Mouse (Mus musculus) heart, adult 2 months (tissue): ENCODE measurements at regions not wholly inside any gene's neighbourhood (a gene's known extent, or its start where the extent isn't known, plus 50 kb on each side); places are given as distances from the start of the nearest gene placed in this dataset.

Source experiments
- DNase-seq, 2 experiments: peaks; one replicate each; pipeline ENCODE4 v3.0.0; 2021
- H3K27ac ChIP-seq: fragments of 200-600 bp; 2 replicates; pipeline ENCODE4 v1.8.1; 2022
- H3K27me3 ChIP-seq: fragments of 200-500 bp; 2 replicates; pipeline ENCODE4 v1.6.1; 2012; ENCODE audit warnings: mild to moderate bottlenecking, low read length, inconsistent platforms, mixed read lengths; ENCODE audit not compliant: control insufficient read depth, insufficient read depth
- H3K36me3 ChIP-seq: fragments of 200-500 bp; 2 replicates; pipeline ENCODE4 v1.6.1; 2012; ENCODE audit warnings: low read length, inconsistent platforms; ENCODE audit not compliant: control insufficient read depth, insufficient read depth
- H3K4me1 ChIP-seq: fragments of 200-500 bp; 2 replicates; pipeline ENCODE4 v1.6.1; 2011; ENCODE audit warnings: low read length; ENCODE audit not compliant: control insufficient read depth, insufficient read depth
- H3K4me3 ChIP-seq: fragments of 200-600 bp; 2 replicates; pipeline ENCODE4 v1.8.1; 2022
- H3K79me2 ChIP-seq: fragments of 200-500 bp; replicated peaks from 2 replicates; pipeline ENCODE4 v1.6.1; 2012; ENCODE audit warnings: mild to moderate bottlenecking, inconsistent platforms, low read length, moderate library complexity, mixed read lengths; ENCODE audit not compliant: control insufficient read depth, insufficient read depth
- H3K9ac ChIP-seq: fragments of 200-500 bp; 2 replicates; pipeline ENCODE4 v1.6.1; 2012; ENCODE audit warnings: low read depth, mild to moderate bottlenecking, control low read depth, inconsistent platforms, low read length, mixed read lengths
- CTCF ChIP-seq: fragments of 200-600 bp; IDR thresholded peaks from 2 replicates; pipeline ENCODE4 v1.8.1; 2022; ENCODE audit warnings: antibody characterized with exemption, mild to moderate bottlenecking, moderate library complexity
- EP300 ChIP-seq: fragments of 200-500 bp; IDR thresholded peaks from 2 replicates; pipeline ENCODE4 v1.6.1; 2011; ENCODE audit warnings: low read depth, low read length, control low read depth; ENCODE audit not compliant: insufficient read depth
- POLR2A ChIP-seq: fragments of 200-500 bp; IDR thresholded peaks from 2 replicates; pipeline ENCODE4 v1.6.1; 2011; ENCODE audit warnings: mild to moderate bottlenecking, low read depth, low read length, control low read depth; ENCODE audit not compliant: insufficient read depth
- WGBS: fragments of 180-500 bp; shearing (Covaris S2); methylation state at CpG from one replicate; pipeline ENCODE4 v1.1.7; 2018; 5-methylcytosine and 5-hydroxymethylcytosine counted together
- intact Hi-C: fragments of 180-260 bp; cut with DNase I; formaldehyde crosslinking; loops from one replicate; pipeline ENCODE4 v1.15.1; 2025

DNA sequence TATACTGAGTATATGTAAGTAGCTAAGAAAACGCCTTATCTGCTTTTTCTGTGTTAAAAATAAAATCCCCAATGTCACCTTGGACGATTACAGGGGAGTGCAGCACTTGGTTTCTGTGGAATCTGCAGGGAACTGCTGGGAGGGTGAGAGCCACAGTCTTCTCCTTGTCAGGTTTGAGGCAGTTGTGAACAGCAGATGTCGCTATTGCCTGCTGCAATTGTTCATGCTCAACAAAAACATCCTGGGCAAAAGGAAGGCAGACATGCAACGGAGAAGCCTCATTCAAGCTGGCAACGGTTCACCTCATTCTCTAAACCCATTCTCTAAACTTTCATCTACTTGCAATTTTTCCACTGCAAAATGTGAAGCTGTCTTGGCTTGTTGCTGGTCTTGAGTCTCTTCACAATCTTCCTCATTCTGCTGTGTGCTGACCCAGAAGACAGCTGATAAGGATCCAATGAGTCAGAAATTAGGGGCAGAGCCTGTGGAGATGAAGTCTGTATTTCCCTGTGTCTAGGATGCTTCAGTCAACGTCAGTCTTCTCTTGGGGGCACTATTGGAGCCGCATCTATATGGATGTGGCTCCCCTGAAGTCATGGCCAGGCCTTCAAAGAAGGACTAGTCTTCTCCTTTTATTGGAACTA is 112.6 kb upstream of the Rapgef5 start:
- Histone ChIP-seq H3K9ac (no peak overlapping the region), H3K79me2 (no peaks in the 10 kb centered on the region), H3K4me1 (peaks cover 2% of the 10 kb centered on the region), H3K4me3 (no peak overlapping the region), H3K27me3 (no peaks in the 10 kb centered on the region), H3K27ac (0 out of 2 replicates have a peak overlapping the region, but pooled peaks have one; percentile 23), H3K36me3 (no peaks in the 10 kb centered on the region)
- intact Hi-C loops: loop anchor here (1.0 to 5.0 kb wide), 4 partner anchors 23 to 449 kb away; no protein-coding TSS in a partner anchor
- WGBS: 11% methylated on average over 7 of the region's 7 CpGs
- peak; percentile 68 to 75 for DNase-seq
- TF ChIP-seq CTCF: peak; percentile 95
- TF ChIP-seq POLR2A: no peak
- TF ChIP-seq EP300: peak; percentile 62; the same call in 1 of the 2 replicates

DNA sequence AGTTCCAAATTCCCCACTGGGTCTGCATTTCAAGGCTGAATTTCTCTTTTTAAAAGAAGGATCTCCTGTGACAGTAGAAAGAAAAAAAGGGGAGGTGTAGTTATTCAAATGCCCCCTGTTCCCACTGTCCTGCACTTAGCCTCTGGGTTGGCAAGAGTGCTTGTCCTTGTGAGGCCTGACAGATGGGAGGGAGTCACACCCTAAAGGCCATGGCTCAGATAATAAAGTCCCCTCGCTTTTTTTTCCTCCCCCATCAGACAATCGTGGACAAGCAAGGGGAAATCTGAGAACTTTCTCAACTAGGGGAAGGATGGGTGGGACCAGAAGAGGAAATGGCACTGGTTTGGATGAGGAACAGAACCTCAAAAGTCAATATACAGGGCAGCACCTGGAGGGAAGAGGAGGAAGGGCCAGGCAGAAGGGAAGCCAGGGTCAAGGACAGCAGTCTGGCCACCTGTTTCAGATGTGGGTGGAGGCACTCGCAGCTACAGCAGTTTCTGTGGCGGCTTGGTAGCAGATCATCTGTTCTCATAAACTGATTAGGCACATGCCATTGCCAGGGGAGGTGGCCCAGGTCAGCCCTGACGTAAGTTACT is 112.0 kb upstream of the Rapgef5 start:
- Histone ChIP-seq H3K79me2 (no peaks in the 10 kb centered on the region), H3K27me3 (no peaks in the 10 kb centered on the region), H3K4me3 (no peak overlapping the region), H3K27ac (0 out of 2 replicates have a peak overlapping the region, but pooled peaks have one; percentile 23), H3K4me1 (peaks cover 2% of the 10 kb centered on the region), H3K9ac (no peak overlapping the region), H3K36me3 (no peaks in the 10 kb centered on the region)
- DNase-seq: peak; percentile 26 to 32
- intact Hi-C loops: loop anchor here (2.0 to 5.0 kb wide), 2 partner anchors 23 to 448 kb away; no protein-coding TSS in a partner anchor
- TF ChIP-seq POLR2A (no peak), EP300 (no peak), CTCF (no peak)
- whole genome bisulfite sequencing: 44% methylated on average over 5 of the region's 5 CpGs

DNA sequence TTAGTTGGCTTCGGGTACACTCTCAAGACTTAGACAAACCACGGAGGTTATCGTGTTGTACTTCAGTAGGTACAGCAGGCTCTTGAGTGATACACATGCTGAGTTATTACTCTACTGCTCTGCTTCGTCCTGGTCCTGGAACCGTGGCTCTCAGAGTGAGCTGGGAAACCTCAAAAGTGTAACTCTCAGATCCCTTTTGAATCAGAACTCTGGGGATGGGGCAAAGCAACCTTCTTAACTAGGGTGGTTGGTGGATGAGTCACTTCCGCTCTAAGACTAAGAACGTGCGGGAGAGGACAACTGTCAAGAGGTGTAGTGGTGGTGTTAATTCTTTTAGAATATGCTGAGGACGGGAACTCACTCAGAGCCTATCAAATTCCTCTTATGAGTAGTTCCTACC is 109.4 kb upstream of the Rapgef5 start:
- Histone ChIP-seq H3K4me1 (peaks cover 6% of the 10 kb centered on the region), H3K4me3 (no peak overlapping the region), H3K9ac (no peak overlapping the region), H3K79me2 (no peaks in the 10 kb centered on the region), H3K36me3 (no peaks in the 10 kb centered on the region), H3K27ac (no peak overlapping the region), H3K27me3 (no peaks in the 10 kb centered on the region)
- DNase-seq: no peak
- no peak for TF ChIP-seq CTCF
- TF ChIP-seq EP300: no peak
- TF ChIP-seq POLR2A: no peak
- WGBS: 76% methylated on average over 9 of the region's 9 CpGs
- intact Hi-C loops: no loop called here

DNA sequence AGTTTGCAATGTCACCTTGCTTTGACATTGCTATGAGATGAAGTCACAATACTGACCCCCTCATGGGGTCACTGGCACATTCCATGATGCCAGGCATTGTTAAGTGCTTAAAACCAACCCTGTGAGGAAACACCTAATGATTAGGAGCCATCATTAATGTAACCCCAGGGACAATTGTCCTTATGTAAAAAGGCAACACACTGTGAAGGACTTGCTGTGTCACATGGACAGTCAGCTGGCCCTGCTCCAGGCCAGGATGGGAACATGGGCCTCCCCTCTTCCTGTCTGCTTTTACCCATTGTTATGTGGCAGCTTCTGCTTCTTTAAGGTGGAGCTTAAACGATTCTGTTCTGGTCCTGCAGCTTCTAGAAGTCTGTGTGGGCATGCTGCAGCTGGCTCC is 105.7 kb upstream of the Rapgef5 start:
- TF ChIP-seq EP300 (0 out of 2 replicates have a peak, but pooled peaks have one; percentile 54), POLR2A (no peak)
- no peak overlapping the region for H3K9ac ChIP-seq
- no peak overlapping the region; the same call in 1 of the 2 replicates for H3K27ac ChIP-seq
- H3K4me3 ChIP-seq: no peak overlapping the region
- WGBS: 0% methylated on average over 1 of the region's 1 CpGs
- peak in 1 of 2 experiments; percentile 40 for DNase-seq
- intact Hi-C loops: loop anchor here (5.0 kb wide), 1 partner anchor 177 kb away; no protein-coding TSS in a partner anchor
- H3K79me2 ChIP-seq: no peaks in the 10 kb centered on the region
- H3K36me3 ChIP-seq: no peaks in the 10 kb centered on the region
- peaks cover 7% of the 10 kb centered on the region for H3K4me1 ChIP-seq
- H3K27me3 ChIP-seq: no peaks in the 10 kb centered on the region

DNA sequence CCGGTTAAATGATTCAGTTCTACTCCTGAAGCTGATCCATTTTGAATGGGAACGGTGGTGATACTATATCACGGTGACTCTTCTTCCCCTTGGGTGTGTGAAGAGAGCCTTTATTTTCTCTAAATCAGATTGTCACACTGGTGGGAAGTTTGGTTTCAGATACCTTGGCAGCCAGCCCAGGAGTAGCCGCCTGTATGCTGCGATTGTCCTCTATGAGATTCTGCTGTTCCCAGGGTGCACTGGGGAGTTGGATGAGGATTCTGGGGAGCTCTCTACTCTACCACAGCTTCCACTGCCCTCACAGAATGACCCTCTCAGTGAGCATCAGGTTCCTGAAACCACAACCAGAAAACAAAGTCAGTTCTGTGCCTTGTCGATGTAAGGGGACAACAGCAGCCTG is 104.0 kb upstream of the Rapgef5 start:
- no peaks in the 10 kb centered on the region for H3K27me3 ChIP-seq
- no peak overlapping the region for H3K27ac ChIP-seq
- no peaks in the 10 kb centered on the region for H3K79me2 ChIP-seq
- peak; percentile 53 to 54 for DNase-seq
- no peak overlapping the region for H3K9ac ChIP-seq
- no peak overlapping the region for H3K4me3 ChIP-seq
- peaks cover 7% of the 10 kb centered on the region for H3K4me1 ChIP-seq
- no peaks in the 10 kb centered on the region for H3K36me3 ChIP-seq
- no peak for TF ChIP-seq EP300
- TF ChIP-seq CTCF: no peak
- no peak for TF ChIP-seq POLR2A
- intact Hi-C loops: loop anchor here (5.0 kb wide), 1 partner anchor 175 kb away; no protein-coding TSS in a partner anchor
- WGBS: 27% methylated on average over 6 of the region's 6 CpGs
